Mouse (Mus musculus) mesoderm, embryonic 11.5 days (tissue): ENCODE results near the gene Pigx.
A peak's percentile ranks its signal among the peaks of the same experiment; 100 is the strongest.
"Not testable (repeated sequence)": the region's sequence is repeated elsewhere in the genome, so short reads cannot be mapped to it uniquely, and the experiment has no call there.

Source experiments
- DNase-seq: peaks from one replicate; pipeline ENCODE4 v3.0.0-alpha.2; 2012; ENCODE audit warnings: low read depth, low spot score

Gene Pigx

DNA sequence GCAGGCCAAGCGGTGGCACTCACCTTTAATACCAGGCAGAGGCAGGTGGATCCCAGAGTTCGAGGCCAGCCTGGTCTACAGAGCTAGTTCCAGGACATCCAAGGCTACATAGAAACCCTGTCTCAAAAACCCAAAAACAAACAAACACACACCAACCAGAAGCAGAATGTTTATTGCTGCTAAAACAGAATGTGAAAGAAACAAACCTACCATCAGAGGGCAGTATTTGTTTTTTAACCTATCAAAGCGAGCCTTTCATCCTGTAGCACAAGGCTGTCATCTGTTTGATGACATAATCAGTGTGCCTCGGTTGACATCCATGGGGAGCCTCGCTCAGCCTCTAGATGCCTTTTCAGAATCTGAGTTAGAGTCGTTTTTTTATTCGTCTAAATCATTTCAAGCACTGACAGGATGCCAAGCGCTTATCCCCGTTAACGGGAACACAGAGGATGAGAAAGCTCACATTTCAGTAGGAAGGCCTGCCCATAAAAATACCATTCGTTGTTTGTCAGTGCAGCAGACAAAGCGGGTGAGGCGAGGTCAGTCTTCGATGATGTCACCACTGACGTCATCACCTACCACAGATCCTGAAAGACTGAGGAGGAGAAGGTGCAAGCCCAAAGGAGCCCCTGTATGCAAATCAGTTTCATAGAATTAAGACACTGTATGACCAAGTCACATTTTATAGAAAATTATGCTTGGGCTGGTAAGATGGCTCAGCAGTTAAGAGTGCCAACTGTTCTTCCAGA is 11.6 kb upstream of the Pigx start:
- no peak for DNase-seq

DNA sequence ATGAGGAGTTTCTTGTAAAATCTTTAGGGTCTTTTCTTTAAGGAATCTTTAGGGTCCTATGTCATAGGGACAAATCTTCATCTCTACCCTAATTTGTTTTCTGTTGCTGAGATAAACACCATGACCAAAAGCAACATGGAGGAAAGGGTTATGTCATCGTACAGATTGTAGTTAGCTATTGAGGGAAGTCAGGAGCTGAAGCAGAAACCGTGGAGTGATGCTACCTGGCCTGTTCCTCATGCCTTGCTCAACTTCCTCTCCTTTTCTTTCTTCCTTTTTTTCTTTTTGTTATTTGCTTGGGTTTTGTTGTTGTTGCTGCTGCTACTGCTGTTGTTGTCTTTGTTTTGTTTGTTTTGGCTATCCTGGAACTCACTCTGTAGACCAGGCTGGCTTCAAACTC is 9.0 kb upstream of the Pigx start:
- no peak for DNase-seq

DNA sequence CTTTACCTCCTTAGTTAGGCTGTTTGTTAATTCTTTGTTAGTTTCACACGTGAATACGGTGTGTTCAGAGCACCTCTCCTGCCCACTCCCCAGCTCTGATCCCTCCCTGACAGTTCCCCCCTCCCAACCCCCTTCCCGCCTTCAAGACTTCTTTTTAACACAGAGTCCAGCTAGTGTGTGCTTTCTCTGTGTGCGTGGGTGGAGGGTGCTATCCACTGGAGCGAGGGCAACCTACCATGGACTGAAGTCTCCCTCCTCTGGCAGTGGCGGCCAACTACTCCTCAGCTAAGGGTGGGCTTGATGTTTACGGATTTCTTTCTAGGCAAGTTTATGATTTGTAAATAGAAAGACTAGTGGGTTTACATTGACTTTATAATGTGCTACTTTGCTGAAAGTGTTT is 8.6 kb upstream of the Pigx start:
- DNase-seq, result no peak

DNA sequence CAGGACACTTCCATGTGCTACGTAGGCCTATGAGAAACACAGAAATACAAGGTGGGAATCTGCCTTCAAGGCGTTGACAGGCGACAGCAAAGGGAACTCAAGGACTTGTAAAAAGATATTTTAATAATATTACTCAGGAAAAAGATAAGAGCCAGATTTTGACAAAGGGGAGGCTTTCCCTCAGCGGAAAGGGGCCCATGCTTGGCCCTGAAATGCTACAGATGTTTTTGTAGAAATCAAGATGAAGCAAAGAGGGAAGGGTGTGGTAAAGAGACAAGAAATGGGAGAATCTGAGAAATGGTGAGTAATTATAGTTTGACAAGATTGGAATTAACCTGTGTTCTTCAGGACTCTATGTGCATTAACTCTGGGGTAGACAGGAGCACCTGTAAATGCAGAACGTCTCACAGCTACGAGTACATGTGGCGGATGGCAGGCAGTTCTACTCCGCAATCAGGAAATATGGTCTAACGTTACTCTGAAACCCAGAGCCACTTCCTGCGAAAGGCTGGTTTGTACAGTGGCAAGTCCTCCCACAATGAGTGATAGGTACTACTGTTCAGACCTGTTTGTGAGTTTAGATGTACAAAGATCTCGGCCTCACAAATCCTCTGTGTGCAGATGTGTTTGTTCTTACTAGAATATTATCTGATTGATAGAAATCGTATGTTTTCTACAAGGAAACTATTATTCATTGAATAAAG is 8.0 kb upstream of the Pigx start:
- DNase-seq, result no peak

DNA sequence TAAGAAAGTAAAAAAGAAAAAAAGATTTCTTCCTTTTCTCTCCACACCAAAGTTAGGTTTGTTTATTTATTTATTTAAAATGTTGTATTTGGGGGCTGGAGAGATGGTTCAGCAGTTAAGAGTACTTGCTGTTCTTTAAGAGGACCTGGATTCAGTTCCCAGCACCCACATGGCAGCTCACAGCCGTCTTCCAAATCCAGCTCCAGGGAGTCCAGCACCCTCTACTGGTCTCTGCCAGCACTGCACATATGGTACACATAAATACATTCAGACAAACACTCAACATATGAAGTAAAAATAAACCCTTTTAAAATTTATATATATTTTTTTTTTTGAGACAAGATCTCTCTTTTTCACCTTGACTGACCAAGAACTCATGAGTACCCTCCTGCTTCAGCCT is 6.2 kb upstream of the Pigx start:
- no peak for DNase-seq

DNA sequence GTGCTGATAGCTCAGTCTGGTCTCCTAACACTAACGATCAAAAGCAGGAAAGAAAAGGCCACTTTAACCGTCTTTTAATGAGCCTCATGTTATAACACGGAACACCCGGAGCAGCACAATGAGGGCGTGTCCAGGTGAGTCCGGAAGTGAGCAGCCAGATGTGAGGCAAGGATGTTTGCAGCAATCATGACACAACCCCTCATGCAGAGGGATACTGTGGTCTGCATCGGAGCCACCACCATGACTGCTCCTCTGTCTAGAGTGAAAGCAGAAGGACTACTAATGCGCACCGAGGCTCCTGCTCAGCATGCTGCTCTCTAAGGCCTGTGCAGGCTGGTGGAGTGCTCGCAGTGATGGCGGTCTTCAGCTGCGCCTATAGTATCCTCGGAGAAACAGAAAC is 2.8 kb upstream of the Pigx start:
- DNase-seq, result no peak

DNA sequence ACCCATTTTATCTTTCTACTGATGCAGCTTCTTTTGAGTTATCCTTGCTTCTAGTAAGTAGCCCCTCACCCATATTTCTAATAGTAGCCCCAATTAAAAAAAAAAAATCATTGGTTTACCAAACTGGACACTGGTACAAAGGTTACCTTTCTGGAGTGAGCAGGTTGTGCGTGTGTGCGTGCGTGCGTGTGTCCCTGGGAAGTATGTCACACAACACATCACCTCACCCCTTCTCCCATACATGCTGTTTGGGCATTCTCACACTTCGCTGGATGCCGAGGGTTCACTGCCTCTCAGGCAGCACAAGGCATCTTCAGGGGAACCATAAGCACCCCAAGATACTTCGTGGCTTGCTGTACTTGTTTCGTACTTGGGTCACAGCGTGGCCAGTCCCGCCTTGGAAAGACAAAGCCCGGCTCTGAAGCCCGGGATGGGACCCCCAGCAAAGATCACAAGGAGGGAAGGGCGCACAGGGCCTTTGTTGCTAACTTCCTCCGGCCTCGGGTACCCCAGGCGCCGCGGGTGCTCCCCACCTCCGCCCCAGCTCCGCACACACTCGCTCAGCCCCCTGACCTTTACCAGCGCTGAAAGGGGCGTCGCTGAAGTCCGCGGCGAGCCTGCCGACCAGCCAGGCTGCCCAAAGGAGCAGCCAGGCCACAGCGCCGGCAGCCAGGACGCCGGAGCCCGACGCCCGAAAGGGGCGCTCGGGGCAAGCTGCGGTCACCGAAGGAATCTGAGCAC is 473 bp downstream of the Pigx start:
- DNase-seq, result no peak

DNA sequence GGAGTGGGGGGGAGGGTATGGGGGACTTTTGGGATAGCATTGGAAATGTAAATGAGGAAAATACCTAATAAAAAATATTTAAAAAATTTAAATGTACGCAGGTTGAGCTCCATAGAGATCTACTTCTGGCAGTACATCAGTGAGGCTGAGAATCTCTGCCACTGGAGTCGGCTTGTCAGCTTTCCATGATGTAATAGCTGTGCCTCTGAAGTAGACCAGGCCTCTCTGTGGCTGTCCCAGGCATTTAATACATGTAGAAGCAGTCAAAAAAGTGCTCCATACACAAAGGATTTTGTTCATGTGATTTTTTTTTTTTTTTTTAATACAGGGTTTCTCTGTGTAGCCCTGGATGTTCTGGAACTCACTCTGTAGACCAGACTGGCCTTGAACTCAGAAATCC is 1.8 kb downstream of the Pigx start:
- DNase-seq, result not testable (repeated sequence)

DNA sequence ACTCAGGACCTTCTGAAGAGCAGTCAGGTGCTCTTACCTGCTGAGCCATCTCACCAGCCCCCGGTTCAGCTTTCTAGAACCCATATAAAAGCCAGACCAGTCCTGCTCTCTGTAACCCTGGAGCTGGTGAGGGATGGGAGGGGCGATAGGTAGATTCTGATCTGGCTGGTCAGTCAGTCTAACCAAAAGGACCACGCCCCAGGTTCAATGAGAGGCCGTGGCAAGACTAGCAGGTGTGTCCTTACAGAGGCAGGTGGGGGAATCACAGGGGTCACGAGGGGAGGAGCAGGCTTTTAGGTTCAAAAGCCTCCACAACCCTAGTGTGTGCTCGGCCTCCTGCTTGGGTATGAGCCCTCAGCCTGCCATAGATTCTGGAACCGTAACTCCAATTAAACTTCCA is 8.1 kb downstream of the Pigx start:
- DNase-seq, result no peak

DNA sequence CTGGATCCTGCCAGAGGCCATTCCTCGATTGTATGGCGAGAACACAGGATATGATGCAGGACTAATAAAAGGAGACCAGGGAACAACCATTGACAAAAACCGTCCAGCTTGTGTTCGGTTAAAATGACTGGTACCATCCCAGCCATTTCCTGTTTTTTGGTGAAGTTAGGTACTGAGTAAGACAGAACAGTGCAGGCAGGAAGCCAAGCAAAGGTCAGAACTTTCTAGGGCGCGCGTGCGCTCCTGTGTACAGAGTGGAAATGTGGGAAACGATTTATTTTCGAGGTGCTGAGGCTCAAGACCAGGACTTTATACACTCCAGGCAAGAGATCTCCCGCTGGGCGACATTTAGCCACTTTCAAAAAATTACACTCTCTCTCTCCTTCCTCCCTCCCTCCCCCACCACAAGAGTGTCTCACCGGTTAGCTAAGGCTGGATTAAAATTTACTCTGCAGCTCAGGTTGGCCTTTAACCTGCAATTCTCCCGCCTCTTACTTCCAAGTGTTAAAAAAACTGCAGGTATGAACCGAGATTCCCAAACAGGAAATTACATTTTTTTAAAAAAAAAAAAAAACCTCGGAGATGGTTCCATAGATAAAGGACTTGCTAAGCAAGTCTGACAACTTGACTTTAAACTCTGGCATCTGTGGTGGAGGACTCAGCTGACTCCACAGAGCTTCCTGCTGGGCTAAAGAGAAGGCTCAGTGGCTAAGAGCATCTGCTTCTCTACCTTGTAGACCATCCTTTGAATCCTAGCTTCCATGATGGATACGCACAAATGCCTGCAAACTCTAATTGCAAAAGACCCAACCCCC is 11.7 kb downstream of the Pigx start:
- no peak for DNase-seq

DNA sequence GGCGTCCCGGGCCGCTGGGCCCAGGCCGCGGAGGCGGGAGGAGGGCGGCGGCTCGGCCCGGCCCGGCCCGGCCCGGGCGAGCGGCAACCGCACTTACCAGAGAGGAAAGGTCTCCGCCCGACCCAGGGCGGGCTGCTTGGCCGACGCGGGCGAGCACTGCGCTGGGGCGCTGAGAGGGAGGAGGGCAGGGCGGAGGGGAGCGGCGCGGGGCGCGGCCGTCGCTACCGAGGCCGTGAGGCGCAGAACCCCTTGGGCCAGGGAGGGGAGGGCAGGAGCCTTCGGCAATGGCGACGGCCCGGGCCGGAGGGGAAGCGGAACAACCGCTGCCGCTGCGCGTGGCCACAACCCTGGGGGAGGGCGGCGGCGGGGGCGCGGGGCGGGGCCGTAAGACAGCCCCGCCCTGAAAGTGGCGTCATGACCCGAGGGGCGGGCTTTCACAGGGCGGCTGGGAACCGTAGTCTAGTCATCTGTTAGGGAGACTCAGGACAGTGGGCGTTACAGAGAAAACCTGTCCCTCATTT is 20.5 kb downstream of the Pigx start, which contains the start of gene Pak2:
TSS of gene Pak2 (minus strand) at position 352 of the 521 bp plus-strand sequence.
- DNase-seq, result peak; percentile 87

DNA sequence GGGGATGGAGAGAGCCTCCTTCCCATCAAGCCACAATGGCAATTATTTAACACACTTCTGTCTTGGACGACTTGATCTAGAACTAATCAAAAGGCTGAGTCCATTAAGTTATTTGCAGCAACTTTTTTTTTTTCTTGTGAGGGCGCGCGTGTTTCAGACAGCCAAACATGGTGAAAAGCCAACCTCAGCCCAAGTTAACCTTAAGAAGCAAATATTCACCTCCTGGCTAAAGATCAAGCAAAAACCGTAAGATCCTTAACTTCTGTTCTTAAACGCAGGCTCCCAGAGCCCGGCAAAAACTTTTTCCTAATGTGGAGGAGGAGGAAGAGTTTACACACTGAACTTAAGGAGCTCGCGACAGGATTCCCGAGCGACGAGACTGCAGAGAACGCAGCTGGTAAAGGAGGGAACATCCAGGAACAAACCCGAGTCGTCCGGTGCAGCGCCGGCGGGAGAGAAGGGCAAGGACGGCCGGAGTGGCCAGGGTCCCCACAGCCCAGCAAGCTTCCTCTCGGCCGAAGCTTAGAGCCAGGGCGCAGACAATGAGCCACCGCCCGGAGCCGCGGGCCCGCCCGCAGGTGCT is 21.0 kb downstream of the Pigx start:
- DNase-seq, result peak; percentile 69

DNA sequence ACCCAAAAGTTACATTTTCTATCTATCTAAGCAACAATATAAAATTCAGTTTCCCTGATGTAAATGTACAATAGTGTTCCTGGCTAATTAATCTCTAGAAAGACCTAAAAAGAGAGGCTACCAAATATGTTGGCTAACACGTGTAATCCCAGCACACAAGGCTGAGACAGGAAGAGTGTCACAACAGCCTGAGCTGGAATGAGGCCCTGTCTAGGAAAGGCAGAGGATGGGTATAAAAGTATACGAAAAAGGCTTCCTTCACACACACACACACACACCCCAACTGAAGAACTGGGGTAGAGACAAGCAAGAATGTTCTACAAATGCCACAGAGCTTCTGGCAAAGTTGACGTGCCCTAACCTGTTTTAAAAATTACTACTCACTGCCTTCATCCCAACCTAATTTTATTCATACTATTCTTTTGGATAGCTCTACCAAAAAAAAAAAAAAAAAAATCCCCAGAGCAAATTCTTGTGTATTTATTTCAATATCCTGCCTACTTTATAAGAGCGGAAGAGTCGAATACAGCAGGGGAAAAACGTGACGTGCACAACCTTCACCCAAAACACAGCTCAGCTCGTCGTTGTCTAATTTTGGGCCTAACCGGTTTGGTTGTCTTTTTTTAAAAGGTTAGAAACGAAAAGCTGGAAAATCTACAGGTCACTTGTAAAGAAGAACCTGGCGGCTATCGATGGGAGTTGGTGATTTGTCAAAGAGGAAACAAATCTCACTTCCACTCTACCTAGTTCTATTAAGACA is 21.7 kb downstream of the Pigx start:
- no peak for DNase-seq

DNA sequence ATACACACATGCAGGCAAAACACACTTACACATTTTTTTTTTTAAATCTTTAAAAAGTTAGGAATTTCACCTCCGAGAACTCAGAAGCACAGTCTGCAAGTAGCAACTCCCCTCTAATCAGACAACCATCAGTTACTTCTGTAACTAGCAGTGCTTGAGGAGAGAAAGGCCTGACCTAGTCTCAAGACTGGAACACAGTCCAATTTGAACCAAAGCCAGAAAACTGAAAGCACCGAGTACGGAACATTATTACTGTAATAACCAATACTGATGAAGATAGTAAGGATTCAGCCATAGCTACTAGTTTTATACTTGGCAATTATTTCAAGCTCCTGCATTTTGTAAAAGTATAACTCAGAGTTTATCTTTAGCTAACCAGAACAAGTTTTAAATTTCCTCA is 23.1 kb downstream of the Pigx start:
- DNase-seq, result no peak

DNA sequence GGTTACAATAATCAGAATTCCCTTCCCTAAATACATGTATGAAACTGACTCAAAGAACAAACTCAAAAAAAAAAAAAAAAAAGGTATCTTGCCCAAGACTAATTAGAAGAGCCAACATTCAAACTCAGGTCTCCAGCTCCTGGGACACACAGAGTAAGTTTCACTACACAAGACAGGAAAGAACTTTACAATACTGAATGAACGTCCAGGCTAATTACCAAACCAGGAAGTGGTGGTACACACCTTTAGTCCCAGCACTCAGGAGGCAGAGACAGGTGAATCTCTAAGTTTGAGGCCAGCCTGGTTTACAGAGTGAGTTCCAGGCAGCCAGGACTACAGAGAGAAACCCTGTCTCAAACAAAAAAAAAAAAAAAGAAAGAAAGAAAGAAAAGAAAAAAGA is 23.8 kb downstream of the Pigx start:
- no peak for DNase-seq

DNA sequence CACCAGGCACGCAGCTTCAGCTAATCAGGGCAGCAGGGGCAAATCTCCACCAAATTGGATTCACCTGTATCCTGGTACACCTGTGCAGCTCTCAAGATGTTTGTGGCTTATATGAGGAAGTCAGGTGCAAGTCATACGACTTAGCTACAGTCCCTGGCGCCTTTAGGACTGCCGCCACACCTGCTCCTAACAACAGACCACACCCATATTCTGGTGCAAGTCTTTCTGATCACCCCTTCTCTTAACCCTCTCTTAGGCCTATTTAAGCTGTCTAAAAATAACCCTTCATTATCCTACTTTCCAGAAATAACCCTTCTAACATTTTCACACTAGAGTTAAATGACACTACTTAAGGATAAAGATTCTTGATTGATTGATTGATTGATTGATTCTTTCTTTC is 29.5 kb downstream of the Pigx start:
- not testable (repeated sequence) for DNase-seq

DNA sequence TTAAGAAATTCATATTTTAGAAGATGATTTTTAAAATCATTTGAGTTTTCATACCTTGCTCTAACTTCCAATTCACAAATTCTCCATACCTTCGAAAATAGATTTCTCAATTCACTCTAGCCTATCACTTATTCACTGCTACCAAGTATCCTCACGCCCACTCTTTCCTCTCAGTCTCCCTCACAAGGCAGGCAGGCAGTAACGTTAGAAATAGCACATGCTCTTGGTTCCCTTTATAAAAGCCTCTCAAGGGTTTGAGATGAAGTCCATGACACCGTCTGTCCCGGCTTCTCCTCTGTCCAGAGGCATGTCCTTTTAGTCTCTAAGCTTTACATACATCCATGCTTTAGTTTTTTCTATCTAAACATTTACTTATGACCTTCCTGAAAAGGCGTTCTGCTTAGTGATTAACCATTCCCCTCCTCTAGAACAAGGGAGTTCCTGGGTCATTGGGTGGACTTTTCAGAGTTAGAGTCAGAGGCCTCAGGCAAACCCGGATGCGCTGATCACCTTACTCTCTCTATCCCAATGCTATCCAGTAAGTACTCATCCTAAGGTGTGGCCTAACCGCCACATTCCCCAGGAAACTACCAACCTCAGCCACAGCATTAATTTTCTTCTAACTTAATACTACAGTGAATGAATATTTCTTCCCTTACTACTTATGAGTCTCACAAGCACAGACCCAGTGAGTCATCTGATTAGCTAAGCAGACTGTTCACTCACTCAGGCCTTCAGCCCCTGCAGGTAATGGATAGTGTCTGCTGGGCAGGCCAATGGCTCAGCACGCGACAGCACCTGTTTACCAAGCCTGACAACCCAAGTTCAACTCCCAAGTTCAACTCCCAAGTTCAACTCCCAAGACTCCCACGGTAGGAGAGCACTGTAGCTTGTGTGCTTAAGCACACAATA is 30.9 kb downstream of the Pigx start:
- no peak for DNase-seq

DNA sequence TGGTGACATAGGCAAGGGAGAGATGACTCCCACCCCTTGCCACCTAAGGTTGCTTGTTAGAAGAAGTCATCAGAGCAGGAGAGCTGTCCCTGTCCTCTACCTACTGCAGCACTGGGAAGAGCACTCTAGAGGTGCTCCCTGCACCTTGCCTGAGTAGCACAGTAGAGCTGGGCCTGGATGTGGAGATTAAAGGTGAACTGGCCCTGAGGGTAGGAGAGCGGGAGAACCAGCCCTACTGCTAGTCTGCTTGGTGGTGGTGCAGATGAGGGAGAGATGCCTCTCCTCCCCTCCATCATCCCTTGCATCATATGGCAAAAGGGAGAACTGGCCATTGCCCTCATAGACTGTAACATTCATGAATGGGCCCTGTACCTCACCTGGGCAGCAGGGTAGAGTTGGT is 32.6 kb downstream of the Pigx start:
- no peak for DNase-seq

DNA sequence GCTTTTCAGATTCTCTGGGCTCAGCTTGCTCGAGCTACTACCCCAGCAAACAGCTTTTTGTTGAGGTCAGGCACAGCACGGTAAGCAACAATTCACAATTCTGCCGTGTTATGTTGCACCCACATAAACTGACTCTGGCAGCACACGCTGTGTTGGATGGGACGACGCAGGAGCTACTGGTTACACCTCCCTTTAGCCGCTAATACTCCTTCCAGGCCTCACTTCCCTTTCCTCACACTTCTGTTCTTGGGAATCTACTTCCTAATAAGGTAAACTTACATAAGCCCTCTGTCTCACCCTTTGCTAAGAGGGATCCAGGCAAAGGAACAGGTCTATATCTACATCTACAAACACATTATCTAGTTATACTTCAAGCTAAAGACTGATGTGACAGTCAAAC is 35.6 kb downstream of the Pigx start:
- no peak for DNase-seq
